Mouse (Mus musculus) testis, adult 2 months (tissue): Measurements from ENCODE around the gene Sgk1. TPM values are rescaled to one million over a fixed set of nuclear protein-coding genes. Genes with fewer than 3 reads are reported as not detected.

Experiments used
- H3K27ac ChIP-seq: fragments of 200-500 bp; 2 replicates; pipeline ENCODE4 v1.5.1; 2012; ENCODE audit warnings: low read depth, low read length; ENCODE audit not compliant: control insufficient read depth, insufficient read depth
- H3K27me3 ChIP-seq: fragments of 200-500 bp; 2 replicates; pipeline ENCODE4 v1.6.1; 2012; ENCODE audit warnings: mild to moderate bottlenecking, low read length, moderate library complexity; ENCODE audit not compliant: control insufficient read depth, insufficient read depth
- H3K36me3 ChIP-seq: fragments of 200-500 bp; 2 replicates; pipeline ENCODE4 v1.6.1; 2012; ENCODE audit warnings: mild to moderate bottlenecking, low read length; ENCODE audit not compliant: control insufficient read depth, insufficient read depth
- H3K4me1 ChIP-seq: fragments of 200-500 bp; 2 replicates; pipeline ENCODE4 v1.6.1; 2012; ENCODE audit warnings: low read length; ENCODE audit not compliant: control insufficient read depth, insufficient read depth
- H3K4me3 ChIP-seq: fragments of 200-500 bp; 2 replicates; pipeline ENCODE4 v1.5.1; 2012; ENCODE audit warnings: low read depth, mild to moderate bottlenecking, low read length, moderate library complexity, mixed read lengths; ENCODE audit not compliant: control insufficient read depth
- CTCF ChIP-seq: fragments of 200-500 bp; IDR thresholded peaks from 2 replicates; pipeline ENCODE4 v1.5.1; 2012; ENCODE audit warnings: low read depth, mild to moderate bottlenecking, inconsistent platforms, low read length, moderate library complexity; ENCODE audit not compliant: control insufficient read depth, insufficient read depth, insufficient replicate concordance
- POLR2A ChIP-seq: fragments of 200-500 bp; IDR thresholded peaks from 2 replicates; pipeline ENCODE4 v1.6.1; 2012; ENCODE audit warnings: low read depth, mild to moderate bottlenecking, inconsistent platforms, low read length, moderate library complexity; ENCODE audit not compliant: control insufficient read depth
- polyA plus RNA-seq: library from polyadenylated mRNA; depleted of rRNA; stranded (reverse); fragments of >200 nt; gene quantifications from 2 replicates; pipeline ENCODE4 v1.2.3, GENCODE M21; 2012

The Sgk1 gene
- polyA plus RNA-seq, 1 experiment, result 3.7 TPM

DNA sequence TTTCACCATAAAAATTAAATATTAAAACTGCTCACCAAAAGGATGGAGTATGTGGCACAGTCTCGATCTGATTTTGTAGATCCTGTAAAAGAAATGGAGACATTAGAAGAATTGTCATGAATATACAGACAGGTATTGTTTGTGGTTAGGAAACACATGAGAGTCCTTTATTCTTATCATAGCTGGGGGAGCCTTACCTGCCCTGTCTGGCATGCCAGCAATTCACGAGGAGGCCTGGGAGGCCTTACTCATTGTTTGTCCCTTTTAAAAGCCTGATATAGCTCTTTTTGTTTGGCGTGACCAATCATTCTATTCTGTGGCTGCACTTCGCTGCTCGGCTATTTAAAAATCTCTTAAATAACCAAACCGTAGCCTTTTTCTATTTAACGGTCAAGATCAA, 37.6 kb upstream of the Sgk1 start:
- H3K4me1 ChIP-seq, result no peaks in the 10 kb centered on the region
- H3K27ac ChIP-seq, result no peak overlapping the region
- H3K36me3 ChIP-seq, result no peaks in the 10 kb centered on the region
- no peak for TF ChIP-seq CTCF
- TF ChIP-seq POLR2A, result no peak
- no peak overlapping the region for H3K4me3 ChIP-seq
- H3K27me3 ChIP-seq, result no peaks in the 10 kb centered on the region

DNA sequence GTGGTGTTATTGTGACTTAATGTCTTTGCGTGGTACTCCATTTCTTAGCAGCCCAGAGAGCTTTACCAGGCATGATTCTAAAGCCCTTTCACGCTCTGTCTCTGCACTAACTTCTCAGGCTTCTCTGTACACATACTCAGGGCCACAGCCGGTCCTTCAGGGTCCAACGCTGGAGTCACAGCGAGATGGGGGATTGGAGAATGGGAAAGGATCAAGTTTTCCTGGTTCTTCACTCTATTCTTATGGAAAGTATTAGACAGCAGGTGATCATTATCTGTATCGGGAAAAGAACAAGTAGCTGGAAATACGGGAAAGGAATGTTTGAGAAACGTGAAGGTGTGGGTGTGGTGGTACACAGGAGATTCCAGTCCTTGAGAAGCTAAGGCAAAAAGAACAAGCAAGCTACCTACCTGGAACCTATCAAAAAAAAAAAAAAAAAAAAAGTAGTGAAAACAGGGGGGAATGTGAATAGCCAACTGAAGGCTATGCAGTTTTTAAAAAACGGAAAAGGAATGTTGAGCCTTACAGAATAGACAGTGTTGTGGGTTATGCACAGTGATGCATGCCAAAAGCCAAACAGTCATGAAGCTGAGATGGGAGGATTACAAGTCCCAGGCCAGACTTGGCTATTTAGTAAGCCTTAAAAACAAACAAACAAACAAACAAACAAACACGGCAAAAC, 36.2 kb upstream of the Sgk1 start:
- H3K27ac ChIP-seq, result no peak overlapping the region
- H3K4me1 ChIP-seq, result no peaks in the 10 kb centered on the region
- H3K4me3 ChIP-seq, result no peak overlapping the region
- H3K36me3 ChIP-seq, result no peaks in the 10 kb centered on the region
- TF ChIP-seq CTCF (no peak), POLR2A (no peak)
- no peaks in the 10 kb centered on the region for H3K27me3 ChIP-seq

DNA sequence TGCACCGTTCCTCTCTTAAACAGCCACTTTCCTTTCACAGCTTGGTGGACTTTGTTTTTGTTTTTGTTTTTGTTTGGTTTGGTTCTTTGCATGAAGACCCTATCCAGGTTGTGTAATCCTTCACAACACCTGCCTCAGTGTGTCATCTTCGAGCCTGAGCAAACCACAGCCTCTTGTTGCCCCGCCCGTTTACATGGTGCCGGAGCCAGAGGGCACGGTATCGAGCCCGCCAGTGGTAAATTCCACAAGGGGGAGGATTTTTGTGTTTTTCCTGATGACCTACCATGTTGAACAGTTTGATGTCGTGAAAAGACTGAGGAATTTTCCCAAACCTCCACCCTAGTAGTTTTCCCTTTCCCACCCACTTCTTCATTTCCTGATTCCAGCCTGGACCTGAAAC, 35.6 kb upstream of the Sgk1 start:
- TF ChIP-seq CTCF, result no peak
- TF ChIP-seq POLR2A, result no peak
- Histone ChIP-seq H3K4me3 (no peak overlapping the region), H3K27me3 (no peaks in the 10 kb centered on the region), H3K27ac (no peak overlapping the region), H3K4me1 (no peaks in the 10 kb centered on the region), H3K36me3 (no peaks in the 10 kb centered on the region)

DNA sequence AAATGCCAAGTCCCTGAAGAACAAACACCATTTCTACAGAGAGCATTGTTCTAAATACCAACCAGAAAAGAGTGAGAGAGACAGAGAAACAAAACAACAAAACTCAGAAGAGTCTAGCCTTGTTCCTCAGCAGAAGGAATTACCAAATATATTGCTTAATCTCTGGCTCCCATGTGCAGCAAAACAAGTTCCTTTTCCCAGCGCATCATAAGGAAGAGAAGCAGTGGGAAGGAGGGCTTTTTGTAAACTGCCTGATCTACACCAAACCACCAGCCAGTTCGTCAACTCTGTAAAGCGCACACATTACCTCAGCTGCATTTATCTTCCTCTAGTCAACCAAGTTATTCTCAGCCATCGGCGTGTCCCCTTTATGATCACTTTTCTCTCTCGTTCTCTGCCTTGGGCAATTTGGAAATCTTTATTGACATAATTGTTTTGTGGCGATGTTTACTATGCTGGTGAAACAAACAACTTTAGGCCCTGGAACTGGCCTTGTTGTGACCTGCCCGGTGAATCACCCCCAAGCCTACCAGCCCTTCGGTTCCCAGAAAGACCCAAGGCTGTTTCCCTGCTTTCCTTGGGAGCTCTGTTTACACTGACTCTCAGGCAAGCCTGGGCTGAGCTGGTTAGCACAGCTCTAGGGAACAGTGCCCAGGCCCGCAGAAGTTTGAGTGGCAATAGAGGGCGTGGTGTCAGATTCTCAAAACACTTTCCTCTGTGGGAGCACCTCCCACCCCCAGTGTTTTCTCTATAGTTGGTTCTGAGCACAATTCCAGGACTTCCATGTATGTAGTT, 34.8 kb upstream of the Sgk1 start:
- H3K36me3 ChIP-seq, result no peaks in the 10 kb centered on the region
- TF ChIP-seq CTCF (no peak), POLR2A (no peak)
- H3K27me3 ChIP-seq, result no peaks in the 10 kb centered on the region
- H3K4me3 ChIP-seq, result no peak overlapping the region
- H3K4me1 ChIP-seq, result no peaks in the 10 kb centered on the region
- H3K27ac ChIP-seq, result no peak overlapping the region

DNA sequence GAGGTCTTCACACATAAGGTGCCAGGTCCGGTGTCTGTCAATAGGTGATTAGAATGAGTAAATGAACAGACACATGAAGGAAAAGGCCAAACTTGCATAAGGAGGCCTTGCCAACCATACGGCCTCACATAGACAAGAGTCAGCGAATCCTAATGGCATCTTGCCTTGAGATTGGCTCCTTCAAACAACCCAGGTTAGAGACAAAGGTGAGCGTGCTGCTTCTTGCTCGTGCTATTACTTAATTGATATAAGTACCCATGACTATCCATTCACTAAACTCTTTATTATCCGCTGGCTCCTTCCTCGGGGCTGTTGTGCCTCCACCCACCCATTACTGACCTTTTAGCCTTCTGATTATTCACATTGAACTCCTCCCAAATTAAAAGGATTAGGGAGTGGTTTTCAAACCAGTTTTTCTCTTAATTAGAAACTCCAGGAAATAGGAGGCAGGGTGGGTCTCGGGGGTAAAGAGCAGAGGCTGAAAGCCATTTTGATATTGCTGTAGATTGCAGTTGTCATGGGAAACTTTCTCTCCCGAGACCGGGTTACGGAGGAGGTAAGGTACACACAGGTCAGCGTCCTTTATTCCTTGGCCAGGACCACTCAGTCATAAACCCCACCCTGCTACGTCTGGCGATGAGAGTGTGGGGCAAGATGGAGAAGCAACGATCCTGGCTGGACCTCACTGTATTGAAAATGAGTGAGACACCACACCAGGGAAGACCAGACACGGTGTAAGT, 33.9 kb upstream of the Sgk1 start:
- no peak for TF ChIP-seq POLR2A
- TF ChIP-seq CTCF, result no peak
- H3K36me3 ChIP-seq, result no peaks in the 10 kb centered on the region
- no peaks in the 10 kb centered on the region for H3K4me1 ChIP-seq
- H3K27me3 ChIP-seq, result no peaks in the 10 kb centered on the region
- no peak overlapping the region for H3K4me3 ChIP-seq
- H3K27ac ChIP-seq, result no peak overlapping the region

DNA sequence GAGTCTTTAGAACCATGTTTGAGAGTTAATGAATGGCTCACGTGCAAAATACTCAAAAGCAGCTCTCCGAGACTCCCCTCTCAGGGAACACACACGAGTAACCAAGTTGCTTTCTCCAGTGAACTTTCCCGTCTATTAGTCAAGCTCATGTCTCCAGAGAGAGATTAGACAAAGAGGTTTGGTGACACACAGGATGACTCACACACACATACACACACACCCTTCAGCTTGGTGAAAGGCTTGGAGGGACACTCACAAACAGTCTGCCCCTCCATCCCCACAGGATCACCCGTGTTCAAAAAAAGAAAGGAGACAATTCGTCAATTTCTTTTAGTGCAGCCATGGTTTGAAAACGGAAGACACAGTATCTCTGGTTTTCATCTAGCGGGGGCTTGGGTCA, 32.7 kb upstream of the Sgk1 start:
- no peaks in the 10 kb centered on the region for H3K36me3 ChIP-seq
- no peaks in the 10 kb centered on the region for H3K27me3 ChIP-seq
- H3K4me1 ChIP-seq, result no peaks in the 10 kb centered on the region
- no peak overlapping the region for H3K4me3 ChIP-seq
- H3K27ac ChIP-seq, result no peak overlapping the region
- TF ChIP-seq CTCF, result no peak
- no peak for TF ChIP-seq POLR2A

DNA sequence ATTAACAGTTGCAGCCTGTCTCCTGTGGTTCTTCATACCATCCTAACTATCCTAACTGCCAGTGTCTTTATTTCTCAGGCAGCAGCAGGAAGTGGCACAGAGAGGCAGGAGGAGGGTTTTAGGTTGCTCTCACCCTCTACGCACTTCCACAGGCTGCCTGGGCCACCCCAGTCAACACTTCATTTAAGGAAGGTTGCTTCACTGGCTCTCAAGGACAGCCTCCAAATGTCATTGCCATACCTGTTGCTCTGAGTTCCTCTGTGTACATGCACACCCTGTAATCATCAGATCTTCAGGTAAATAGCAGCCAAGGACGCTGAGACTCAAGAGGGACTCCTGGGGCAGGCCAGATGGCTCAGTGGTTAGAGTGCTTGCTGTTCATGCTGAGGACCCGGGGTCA, 31.7 kb upstream of the Sgk1 start:
- Histone ChIP-seq H3K4me1 (no peaks in the 10 kb centered on the region), H3K4me3 (no peak overlapping the region), H3K36me3 (no peaks in the 10 kb centered on the region), H3K27me3 (no peaks in the 10 kb centered on the region), H3K27ac (no peak overlapping the region)
- TF ChIP-seq POLR2A (no peak), CTCF (no peak)
